Mouse (Mus musculus) spleen, adult 18-20 months (tissue): ENCODE data around the gene Slc3a1.

Experiments
- DNase-seq, 2 experiments: peaks; one replicate each; pipeline ENCODE4 v3.0.0; 2022; ENCODE audit warnings: mixed read lengths in 2 of 2

Gene Slc3a1

DNA sequence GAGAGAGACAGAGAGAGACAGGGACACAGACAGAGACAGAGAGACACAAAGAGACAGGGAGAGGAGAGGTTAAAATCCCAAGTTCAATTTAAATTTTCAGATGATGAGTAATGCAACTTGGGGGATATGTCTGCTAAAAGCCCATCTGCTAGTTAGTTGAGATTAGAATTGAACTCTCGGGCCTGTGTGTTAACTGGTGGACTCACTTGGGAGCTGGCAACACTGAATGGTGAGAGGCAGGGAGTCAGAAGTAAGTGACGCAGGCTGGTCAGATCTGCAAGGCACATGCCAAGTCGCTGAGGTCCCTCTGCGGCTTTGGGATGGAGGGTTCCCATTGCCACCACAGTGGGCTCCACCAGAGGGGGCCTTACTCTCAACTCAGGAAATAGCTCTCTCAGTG is 10.1 kb downstream of the Slc3a1 start:
- DNase-seq, result no peak

DNA sequence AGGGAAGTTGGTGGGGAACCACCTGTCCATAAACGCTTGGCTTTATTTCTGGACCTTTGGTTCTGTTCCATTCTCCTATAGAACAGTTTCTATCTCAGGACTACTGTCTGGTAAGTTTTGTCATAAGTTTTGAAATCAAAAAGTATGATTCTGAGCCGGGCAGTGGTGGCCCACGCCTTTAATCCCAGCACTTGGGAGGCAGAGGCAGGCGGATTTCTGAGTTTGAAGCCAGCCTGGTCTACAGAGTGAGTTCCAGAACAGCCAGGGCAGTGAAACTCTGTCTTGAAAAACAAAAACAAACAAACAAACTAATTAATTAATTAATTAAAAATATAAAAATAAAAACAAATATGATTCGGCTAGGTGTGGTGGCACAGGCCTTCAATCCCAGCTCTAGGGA is 10.6 kb downstream of the Slc3a1 start:
- no peak for DNase-seq

DNA sequence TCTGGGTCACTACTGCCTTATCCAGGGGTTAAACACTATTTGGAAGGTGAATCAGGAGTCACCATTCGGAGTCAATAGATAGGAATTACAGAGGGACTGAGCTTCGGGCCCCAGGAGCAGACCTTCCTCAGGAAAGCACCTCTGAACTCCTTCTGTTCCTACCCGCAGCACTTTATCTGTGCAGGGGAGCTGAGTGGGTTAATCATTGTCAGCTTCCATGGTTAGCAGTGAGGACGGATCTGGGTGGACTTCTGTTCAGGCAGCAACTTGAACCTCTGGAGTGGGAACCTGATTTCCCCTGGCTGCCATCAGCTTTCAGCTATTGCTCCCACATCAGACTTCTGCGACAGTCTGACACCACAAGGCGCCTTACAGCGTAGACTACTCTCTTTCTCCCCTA is 12.7 kb downstream of the Slc3a1 start:
- no peak for DNase-seq

DNA sequence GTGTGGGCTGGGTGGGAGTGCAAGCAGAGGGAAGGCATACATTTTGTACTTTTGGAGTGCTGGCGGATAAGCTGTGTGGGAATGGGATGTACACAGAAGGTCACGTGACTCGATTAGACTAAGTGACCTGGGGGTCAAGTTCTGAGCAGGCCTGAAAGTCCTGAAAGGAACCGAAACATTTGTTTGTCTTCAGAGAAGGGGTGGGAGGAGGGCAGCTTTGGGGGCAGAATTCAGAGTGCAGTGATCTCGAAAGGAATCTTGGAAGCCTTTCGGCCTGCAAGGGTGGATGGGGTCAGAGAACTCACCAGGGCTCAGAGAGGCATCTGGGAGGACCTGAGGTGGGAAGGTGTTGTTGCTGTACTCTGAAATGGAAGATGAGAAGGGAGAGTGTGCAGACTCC is 14.2 kb downstream of the Slc3a1 start:
- no peak for DNase-seq

DNA sequence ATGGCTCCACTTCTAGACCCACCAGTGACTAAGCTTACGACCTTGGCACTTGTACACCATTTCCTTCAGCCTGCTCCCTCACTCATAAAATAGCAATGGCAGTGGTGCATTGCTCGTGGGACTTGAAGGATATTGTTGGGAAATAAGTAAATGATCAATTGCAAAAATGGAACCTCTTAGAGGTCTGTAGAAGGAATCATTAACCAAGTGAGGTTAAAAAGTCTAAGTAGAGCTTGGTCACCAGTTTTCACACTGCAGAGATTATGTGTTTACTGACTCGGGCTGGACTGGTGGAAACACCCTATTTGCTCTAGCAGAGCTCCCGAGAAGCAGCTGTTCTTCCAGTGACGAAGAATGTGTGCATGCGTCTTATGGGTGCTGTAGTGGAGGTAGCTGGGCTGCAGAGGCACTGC is 15.2 kb downstream of the Slc3a1 start:
- no peak for DNase-seq

DNA sequence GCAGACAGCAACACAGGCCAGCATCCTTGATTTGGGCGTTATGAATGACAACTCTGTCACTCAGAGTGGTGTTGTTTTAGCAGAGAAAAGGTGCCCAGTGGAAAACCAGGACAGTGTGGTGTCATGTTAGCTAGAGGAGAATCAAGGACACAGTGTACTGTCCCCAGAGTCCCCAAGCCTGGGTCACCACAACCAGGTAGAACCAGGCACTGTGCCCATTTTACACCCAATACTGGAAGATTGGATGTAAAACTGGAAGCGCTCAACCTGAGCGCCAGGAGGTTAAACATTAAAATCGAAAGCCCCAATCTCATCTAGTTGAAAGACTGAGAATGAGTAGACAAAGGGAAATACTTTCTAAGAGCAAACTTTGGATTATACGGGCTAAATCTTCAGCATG is 16.3 kb downstream of the Slc3a1 start:
- DNase-seq, result no peak

DNA sequence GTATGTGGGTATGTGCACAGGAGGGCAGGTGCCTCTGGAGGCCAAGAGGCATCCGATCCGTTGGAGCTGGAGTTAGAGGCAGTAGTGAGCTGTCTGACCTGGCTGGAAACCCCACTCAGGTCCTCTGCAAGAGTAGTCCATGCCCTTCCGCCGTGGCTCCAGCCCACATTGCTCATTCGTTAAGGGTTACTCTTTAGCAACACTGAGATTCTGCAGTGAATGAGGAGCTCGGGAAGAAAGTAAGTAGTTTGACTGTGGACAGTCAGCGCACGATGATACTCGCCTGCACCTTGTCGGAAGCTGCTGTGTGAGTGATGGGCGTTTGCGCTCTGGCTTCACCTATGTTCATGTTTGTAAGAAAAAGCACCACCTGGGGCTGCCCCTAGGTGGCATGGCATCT is 17.0 kb downstream of the Slc3a1 start:
- DNase-seq, result no peak

DNA sequence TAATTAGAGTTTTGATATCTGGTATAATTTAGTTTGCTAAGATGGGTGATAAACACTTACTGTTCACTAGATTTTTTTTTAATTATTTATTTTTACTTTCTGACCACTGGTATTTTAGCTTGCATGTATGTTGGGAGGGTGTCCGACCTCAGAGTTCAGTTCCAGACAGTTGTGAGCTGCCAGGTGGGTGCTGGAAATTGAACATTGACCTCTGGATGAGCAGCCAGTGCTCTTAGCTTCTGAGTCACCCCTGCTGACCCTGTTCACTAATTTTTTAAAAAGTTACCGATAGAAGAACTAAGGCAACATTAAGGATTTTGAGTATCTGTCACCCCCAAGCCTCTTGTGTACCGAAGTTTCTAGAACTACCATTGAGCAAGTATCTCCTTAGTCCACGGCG is 20.2 kb downstream of the Slc3a1 start:
- DNase-seq, result no peak

DNA sequence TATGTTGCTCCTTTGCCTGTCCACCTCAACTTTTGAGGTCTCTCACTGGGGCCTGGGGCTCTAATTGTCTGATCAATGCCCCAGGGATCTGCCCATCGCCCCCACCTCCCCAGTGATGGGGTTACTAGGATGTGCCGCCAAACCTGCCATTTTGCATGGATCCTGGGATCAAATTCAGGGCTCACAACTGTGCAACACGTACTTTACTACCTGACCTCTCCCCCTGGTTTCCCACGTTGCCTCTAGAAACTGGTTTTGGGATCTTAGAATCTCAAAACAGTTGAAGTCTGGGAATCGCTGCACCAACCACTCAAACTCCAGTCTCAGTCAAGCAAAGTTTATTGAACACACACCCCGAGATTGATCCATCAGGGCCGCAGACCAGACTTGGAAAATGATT is 30.1 kb downstream of the Slc3a1 start:
- no peak for DNase-seq

DNA sequence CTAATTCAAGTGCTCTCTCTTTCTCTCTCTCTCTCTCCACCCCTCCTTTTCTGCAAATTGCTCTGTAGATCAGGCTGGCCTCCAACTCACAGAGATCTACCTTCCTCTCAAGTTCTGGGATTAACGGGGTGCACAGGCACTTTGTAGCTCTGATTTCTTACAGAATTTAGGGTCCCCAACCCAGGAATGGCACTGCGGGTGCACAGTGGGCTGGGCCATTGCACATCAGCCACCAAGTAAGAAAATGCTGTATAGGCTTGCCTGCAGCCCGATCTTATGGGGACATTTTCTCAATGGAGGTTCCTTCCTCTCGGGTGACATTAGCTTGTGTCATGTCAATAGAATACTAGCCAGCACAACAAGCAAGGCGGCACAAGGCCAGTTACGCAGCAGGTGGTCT is 31.0 kb downstream of the Slc3a1 start:
- DNase-seq, result no peak

DNA sequence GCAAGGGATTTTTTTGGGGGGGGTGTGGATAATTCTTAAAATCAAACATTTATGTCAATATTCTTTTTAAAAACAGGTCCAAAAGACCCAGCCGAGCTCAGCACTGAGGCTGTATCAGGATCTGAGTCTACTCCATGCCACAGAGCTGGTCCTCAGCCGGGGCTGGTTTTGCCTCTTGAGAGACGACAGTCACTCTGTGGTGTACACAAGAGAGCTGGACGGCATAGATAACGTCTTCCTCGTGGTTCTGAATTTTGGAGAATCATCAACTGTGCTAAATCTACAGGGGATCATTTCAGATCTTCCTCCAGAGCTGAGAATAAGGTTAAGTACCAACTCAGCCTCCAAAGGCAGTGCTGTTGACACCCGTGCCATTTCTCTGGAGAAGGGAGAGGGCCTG is 35.4 kb downstream of the Slc3a1 start:
- DNase-seq, result no peak

DNA sequence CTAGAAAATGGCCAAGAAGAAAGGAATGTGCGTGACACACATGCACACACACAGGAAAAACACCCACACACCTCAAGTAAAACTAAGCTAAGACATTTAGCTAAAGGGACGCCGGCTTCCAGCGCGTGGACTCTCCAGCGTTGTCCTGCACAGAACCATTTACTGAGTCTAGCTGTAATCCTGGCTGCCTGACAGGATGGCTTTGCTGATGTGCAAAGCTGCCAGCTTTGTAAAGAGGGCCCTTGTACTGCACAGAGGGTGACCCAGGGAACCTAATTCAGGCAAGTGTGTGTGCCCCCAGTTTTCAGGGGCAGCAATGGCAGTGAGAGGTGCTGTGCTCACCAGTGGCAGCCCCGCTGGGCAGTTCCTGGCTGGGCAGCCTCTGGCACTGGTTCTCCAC is 39.2 kb downstream of the Slc3a1 start:
- no peak for DNase-seq

DNA sequence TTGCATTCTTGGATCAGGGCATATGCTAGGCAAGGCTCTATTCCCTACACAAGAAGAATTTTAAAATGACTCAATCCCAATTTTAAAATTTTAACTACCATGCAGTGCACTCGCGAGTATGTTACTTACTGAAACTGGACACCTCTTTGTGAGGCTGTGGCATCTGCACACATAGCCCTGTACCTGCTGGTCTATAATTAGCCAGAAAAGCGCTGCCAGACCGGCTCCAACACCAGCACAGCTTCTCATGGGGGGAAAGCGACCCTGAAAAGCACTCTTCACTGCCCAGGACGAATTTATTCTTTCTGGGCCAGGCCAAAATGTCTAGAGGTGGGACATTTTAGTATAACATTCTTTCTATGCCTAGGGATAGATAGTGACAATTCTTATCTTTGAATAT is 42.5 kb downstream of the Slc3a1 start:
- no peak for DNase-seq

DNA sequence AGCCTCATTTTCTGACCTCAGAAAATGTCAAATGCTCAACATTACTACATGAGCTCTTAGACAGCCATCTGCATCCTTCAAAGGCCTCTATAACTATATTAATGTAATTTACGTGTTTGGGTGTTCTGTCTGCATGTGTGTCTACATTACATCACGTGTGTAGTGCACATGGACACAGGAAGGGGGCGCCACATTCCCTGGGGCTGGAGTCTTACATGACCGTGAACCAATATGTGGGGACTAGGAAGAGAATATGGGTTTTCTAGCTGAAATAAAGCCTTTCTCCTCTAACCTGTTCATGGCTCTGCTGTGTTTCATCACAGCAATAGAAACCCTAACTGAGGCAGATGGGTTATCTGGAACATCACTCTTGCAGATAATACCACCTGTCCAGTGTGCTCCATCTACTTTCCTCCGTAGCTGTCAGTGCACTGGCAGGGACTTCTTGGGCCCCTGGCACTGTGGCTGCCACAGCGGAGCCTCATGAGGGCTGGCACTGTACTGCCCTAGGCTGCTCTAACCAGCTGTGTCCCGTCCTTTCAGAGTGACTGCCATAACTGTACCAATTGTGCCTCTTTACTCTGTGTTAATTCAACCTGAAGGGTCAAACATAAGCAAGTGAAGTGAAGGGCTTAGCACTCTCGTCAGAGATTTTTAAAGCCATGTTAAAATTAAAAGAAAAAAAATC is 43.1 kb downstream of the Slc3a1 start:
- DNase-seq, result no peak

DNA sequence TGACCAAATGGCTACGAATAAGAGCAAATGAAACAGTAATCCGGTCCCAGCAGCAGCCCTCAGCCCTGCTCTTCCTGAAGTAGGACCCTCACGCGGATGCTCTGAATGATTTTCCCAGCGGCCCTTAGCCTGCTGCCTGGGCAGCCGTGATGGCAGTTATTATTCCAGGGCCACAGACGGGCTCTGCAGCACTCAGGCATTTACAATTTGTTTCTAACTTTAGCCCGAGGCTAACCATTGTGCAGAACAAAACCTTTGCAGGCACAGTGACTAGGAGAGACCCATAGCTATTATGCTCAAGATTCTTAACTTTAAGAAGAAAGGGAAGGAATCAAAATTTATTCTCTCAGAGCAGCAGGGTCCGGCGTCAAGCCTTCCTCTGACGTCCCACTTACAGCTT is 44.2 kb downstream of the Slc3a1 start:
- DNase-seq, result no peak

DNA sequence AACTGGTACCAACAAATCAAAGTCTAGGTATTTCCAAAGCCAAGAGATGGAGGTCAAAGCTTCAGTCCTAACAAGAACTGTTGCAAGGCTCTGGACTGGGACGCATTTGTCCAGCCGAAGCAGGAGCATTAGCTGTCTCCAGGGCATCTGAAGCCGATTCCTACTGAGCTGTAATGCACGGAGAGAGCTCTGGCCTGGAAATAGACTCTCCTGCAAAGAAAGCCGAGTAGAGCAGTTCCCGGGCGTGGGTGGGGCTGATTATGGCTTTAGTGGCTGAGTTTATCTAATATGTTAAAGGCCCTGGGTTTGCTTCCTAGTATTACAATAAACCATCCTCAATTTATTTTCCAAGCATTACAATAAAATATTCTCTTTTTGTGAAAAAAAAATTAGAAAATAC is 45.0 kb downstream of the Slc3a1 start:
- no peak for DNase-seq

DNA sequence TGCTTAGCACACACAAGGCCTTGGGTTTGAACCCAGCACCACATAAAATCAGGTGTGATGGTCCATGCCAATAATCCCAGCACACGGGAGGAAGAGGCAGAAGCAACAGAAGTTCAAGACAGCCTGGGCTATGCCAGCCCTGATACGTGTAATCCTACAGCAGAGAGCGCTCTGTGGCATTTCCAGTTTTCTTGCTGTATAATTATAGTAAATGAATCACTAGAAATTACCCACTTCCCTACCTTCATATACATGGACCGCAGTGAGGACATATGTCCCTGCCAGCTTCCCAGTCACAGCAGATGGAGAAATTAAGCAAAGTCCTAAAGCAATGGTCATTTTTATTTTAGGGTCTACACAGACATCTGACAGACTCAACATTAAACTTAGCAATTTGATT is 45.9 kb downstream of the Slc3a1 start:
- DNase-seq, result no peak

DNA sequence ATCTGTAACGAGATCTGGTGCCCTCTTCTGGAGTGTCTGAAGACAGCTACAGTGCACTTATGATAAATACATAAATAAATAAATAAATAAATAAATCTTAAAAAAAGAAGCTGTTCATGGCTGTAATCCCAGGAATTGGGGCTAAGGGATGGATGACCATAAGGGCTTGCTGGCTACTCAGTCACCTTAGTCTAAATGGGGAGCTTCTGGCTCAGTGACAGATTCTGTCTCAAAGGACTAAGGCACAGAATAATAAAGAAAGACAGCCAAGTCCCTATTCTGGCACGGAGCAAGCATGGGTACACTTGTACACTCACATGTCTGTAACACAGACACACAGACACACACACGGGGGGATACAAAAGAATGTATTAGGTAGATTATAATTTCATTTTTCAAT is 51.1 kb downstream of the Slc3a1 start:
- no peak for DNase-seq

DNA sequence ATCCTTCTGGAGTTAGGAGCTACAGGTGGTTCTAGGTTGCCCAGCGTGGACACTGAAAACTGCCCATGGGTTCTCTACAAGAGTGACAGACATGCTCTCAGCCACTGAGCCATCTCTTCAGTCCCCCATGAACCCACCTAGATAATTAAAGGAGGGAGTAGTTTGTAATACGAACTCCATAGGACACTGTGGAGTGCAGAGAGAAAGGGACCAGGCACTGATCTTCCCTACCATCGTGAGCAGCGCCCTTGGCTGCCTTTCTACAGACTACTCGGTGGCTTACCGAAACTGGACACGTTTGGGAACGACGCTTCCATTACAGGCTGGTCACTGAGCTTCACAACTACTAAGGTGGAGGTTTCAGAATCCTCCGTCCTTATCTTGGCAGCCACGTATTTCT is 52.6 kb downstream of the Slc3a1 start:
- no peak for DNase-seq

DNA sequence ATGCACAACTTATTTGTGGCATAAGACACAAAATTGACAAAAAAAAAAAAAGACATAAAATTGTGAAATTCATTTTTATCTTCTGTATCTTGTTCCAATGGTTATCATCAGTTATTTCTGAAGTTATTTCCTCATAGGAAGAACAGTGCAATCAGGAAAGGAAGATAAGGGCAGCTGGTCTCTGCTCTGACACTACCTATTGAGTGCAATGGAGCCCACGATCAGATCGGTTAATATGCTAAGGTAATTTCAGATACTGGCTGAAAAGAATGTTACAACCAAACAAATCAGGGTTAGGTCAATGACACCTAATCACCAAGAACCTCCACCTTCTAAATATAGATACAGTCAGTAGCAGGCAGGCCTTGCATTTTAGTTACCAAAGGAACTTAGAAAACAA is 57.2 kb downstream of the Slc3a1 start:
- no peak for DNase-seq

DNA sequence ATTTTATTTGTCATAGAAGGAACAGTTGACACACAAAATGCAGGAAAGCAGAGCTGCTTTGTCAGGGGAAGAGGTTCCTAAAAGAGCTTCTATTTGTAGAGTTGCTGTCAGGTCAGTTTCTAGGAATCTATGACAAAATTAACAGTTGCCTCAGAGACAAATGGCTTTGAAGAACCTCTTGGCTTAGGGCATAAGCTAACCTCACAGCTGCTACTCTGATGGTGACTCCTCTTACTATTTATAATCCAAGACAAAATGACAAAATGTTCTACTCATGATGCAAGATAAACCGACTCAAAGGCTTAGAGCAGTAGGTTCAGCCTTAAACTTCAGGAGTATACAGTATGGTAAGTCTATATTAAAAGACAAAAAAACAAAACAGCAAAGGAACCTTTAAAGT is 58.3 kb downstream of the Slc3a1 start:
- no peak for DNase-seq

DNA sequence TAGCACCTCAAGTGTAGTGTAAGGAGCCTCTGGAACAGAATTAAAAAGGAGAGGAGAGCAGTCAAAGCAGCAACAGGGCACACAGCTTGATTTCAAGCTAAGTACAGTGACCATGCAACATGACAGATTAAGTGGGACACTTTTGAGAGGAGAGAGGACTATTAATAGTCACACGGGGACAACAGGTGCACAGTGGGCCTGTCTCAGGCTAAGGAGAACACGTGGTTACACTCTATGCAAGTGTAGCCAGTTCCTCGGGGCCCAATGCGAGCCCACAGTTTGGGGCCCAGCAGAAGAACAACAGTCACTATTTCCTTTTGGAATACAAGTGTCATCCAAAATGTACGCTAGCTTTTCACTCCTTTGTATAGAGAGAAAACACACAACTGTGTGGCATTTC is 59.4 kb downstream of the Slc3a1 start:
- DNase-seq, result no peak

DNA sequence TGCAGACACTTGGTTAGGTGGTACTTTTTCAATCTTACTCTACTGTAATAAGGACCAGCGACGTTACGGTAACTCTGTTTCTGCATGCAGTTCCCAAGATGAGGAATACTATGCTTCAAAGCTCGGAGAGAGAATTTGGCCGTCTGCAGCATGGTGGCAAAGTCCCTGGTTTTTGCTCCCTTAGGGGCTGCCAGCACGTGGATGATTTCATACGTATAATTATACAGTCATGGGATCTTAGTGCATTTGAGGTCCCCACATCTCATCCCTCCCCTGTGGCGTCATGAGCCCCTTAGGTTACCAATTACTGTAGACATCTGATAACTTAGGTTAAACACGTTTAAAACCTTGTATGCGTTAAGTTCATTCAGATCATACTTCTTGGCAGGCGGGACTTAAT is 60.2 kb downstream of the Slc3a1 start:
- no peak for DNase-seq

DNA sequence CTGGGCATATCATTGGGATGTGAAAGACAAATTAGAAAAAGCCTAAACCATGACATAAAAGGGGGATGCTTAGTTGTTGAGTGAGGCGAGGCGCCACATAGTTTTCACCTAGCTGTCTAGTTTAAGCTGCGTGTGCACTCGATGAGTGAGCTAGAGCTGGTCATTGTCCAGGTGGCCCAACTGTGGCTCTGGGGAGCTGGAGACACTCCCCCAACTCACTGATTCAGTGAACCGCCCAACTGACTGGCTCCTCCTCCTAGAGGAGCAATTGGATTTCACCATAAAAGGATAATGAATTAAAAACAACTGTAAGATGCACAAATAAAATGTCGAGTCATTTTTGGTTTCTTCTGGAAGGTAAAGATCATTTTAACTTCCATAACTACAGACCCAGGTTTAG is 60.8 kb downstream of the Slc3a1 start:
- no peak for DNase-seq

DNA sequence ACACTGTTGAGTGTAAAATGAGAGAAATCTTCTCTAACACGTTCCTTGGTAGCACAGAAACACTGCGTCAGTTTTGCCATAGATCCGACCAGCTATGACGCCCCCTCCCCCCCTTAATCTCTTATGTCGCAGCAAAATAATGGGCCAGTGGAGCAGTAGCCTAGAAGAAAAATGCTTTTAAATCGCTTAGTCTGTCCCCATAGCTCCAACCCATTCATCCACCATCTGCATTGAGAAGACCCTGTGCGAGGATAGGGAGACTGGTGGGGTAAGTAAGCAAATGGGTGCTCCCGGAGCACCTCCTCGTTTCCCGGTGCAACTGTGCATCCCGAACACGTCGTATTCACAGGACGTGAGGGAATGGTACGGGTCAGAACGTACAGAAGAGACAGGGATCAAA is 61.4 kb downstream of the Slc3a1 start:
- no peak for DNase-seq
